Mouse (Mus musculus) liver, embryonic 15.5 days (tissue): ENCODE measurements around the gene Wdr63. TPM values are rescaled to one million over a fixed set of nuclear protein-coding genes. Genes with fewer than 3 reads are reported as not detected.

Experiments
- ATAC-seq: fragments of 200-750 bp; cut with Nextera tagmentation; 2 replicates; pipeline ENCODE4 v1.8.0; 2017; ENCODE audit warnings: moderate number of reproducible peaks, mild to moderate bottlenecking, moderate library complexity; ENCODE audit not compliant: insufficient read depth
- H3K27ac ChIP-seq: fragments of 300-500 bp; sonication (generic); replicated peaks from 2 replicates; pipeline ENCODE4 v1.5.1; 2015; ENCODE audit warnings: mild to moderate bottlenecking, inconsistent platforms
- H3K27me3 ChIP-seq: fragments of 300-500 bp; sonication (generic); 2 replicates; pipeline ENCODE4 v1.6.1; 2015; ENCODE audit warnings: mild to moderate bottlenecking, inconsistent platforms
- H3K36me3 ChIP-seq: fragments of 300-500 bp; sonication (generic); replicated peaks from 2 replicates; pipeline ENCODE4 v1.6.1; 2015; ENCODE audit warnings: moderate library complexity, mild to moderate bottlenecking, inconsistent platforms
- H3K4me1 ChIP-seq: fragments of 300-500 bp; sonication (generic); replicated peaks from 2 replicates; pipeline ENCODE4 v1.6.1; 2015; ENCODE audit warnings: inconsistent platforms
- H3K4me2 ChIP-seq: fragments of 300-500 bp; sonication (generic); 2 replicates; pipeline ENCODE4 v1.6.1; 2015; ENCODE audit warnings: moderate library complexity, mild to moderate bottlenecking, inconsistent platforms
- H3K4me3 ChIP-seq: fragments of 300-500 bp; sonication (generic); replicated peaks from 2 replicates; pipeline ENCODE4 v1.5.1; 2015; ENCODE audit warnings: mild to moderate bottlenecking, inconsistent platforms
- H3K9ac ChIP-seq: fragments of 300-500 bp; sonication (generic); 2 replicates; pipeline ENCODE4 v1.6.1; 2015; ENCODE audit warnings: moderate library complexity, mild to moderate bottlenecking, inconsistent platforms
- H3K9me3 ChIP-seq: fragments of 300-500 bp; sonication (generic); replicated peaks from 2 replicates; pipeline ENCODE4 v1.6.1; 2016; ENCODE audit warnings: inconsistent platforms
- WGBS: fragments of 180-500 bp; shearing (Covaris S2); methylation state at CpG from one replicate; pipeline ENCODE4 v1.1.7; 2015; ENCODE audit warnings: mixed read lengths; ENCODE audit not compliant: insufficient replicate concordance; 5-methylcytosine and 5-hydroxymethylcytosine counted together
- polyA plus RNA-seq: library from polyadenylated mRNA; unstranded; fragments of >200 nt; fragmentation: Nextera tagmentation; extraction: Ambion mirVana; gene quantifications from 2 replicates; pipeline ENCODE4 v1.2.1, GENCODE M21; 2015

Wdr63 gene
- polyA plus RNA-seq, 1 experiment from 2014 or later = not detected

- Histone ChIP-seq H3K4me1 (peaks cover 11% of the 10 kb centered on the region; the same call in 1 of the 2 replicates), H3K9ac (no peak overlapping the region), H3K9me3 (no peaks in the 10 kb centered on the region), H3K36me3 (no peaks in the 10 kb centered on the region), H3K27me3 (no peaks in the 10 kb centered on the region), H3K4me3 (no peak overlapping the region), H3K27ac (no peak overlapping the region), H3K4me2 (no peak overlapping the region)
- WGBS = 11% methylated on average over 5 of the region's 5 CpGs
- ATAC-seq = no peak
These were observed 77.6 kb downstream of the Wdr63 start for GRCm38 (mm10) chr3:146030255-146030836.

- Histone ChIP-seq H3K4me3 (no peak overlapping the region), H3K4me1 (peaks cover 11% of the 10 kb centered on the region; the same call in 1 of the 2 replicates), H3K9me3 (no peaks in the 10 kb centered on the region), H3K27ac (peak overlapping the region; percentile 48; the same call in 1 of the 2 replicates), H3K4me2 (no peak overlapping the region), H3K9ac (no peak overlapping the region), H3K36me3 (no peaks in the 10 kb centered on the region), H3K27me3 (no peaks in the 10 kb centered on the region)
- WGBS = 60% methylated on average over 3 of the region's 3 CpGs
- ATAC-seq = peak; percentile 57
These were observed 78.7 kb downstream of the Wdr63 start for GRCm38 (mm10) chr3:146029234-146029633.

GRCm38 (mm10) chr3:146028406-146028805 is 79.5 kb downstream of the Wdr63 start:
- H3K4me3 ChIP-seq = no peak overlapping the region
- 0 out of 2 replicates have a peak, but pooled peaks have one; percentile 31 for ATAC-seq
- no peaks in the 10 kb centered on the region for H3K27me3 ChIP-seq
- H3K4me1 ChIP-seq = peaks cover 11% of the 10 kb centered on the region; the same call in 1 of the 2 replicates
- no peak overlapping the region for H3K4me2 ChIP-seq
- no peaks in the 10 kb centered on the region for H3K36me3 ChIP-seq
- 68% methylated on average over 2 of the region's 2 CpGs for WGBS
- no peak overlapping the region for H3K9ac ChIP-seq
- H3K27ac ChIP-seq = no peak overlapping the region; the same call in 1 of the 2 replicates
- no peaks in the 10 kb centered on the region for H3K9me3 ChIP-seq

- H3K27ac ChIP-seq = no peak overlapping the region; the same call in 1 of the 2 replicates
- H3K27me3 ChIP-seq = no peaks in the 10 kb centered on the region
- no peak overlapping the region for H3K4me3 ChIP-seq
- H3K4me1 ChIP-seq = peaks cover 11% of the 10 kb centered on the region; the same call in 1 of the 2 replicates
- H3K36me3 ChIP-seq = no peaks in the 10 kb centered on the region
- no peaks in the 10 kb centered on the region for H3K9me3 ChIP-seq
- H3K9ac ChIP-seq = no peak overlapping the region
- peak; percentile 30; the same call in 1 of the 2 replicates for ATAC-seq
- 32% methylated on average over 6 of the region's 6 CpGs for WGBS
- no peak overlapping the region for H3K4me2 ChIP-seq
These were observed 80.8 kb downstream of the Wdr63 start for GRCm38 (mm10) chr3:146027116-146027515.

- Histone ChIP-seq H3K4me3 (no peak overlapping the region), H3K27me3 (no peaks in the 10 kb centered on the region), H3K9ac (no peak overlapping the region), H3K27ac (no peak overlapping the region), H3K9me3 (no peaks in the 10 kb centered on the region), H3K36me3 (no peaks in the 10 kb centered on the region), H3K4me2 (no peak overlapping the region), H3K4me1 (peaks cover 10% of the 10 kb centered on the region; the same call in 1 of the 2 replicates)
- WGBS = 66% methylated on average over 6 of the region's 6 CpGs
- no peak for ATAC-seq
These were observed 82.4 kb downstream of the Wdr63 start for GRCm38 (mm10) chr3:146025499-146025898.

GRCm38 (mm10) chr3:146024746-146025145 is 83.2 kb downstream of the Wdr63 start:
- WGBS = 73% methylated on average over 7 of the region's 7 CpGs
- no peak overlapping the region for H3K4me2 ChIP-seq
- no peaks in the 10 kb centered on the region for H3K9me3 ChIP-seq
- ATAC-seq = no peak
- no peak overlapping the region for H3K9ac ChIP-seq
- no peaks in the 10 kb centered on the region for H3K27me3 ChIP-seq
- 0 out of 2 replicates have a peak, but pooled peaks cover 4% of the 10 kb centered on the region for H3K4me1 ChIP-seq
- 0 out of 2 replicates have a peak, but pooled peaks cover 2% of the 10 kb centered on the region for H3K36me3 ChIP-seq
- no peak overlapping the region for H3K4me3 ChIP-seq
- H3K27ac ChIP-seq = no peak overlapping the region

- no peak overlapping the region for H3K4me2 ChIP-seq
- H3K4me3 ChIP-seq = no peak overlapping the region
- H3K27ac ChIP-seq = no peak overlapping the region
- no peak for ATAC-seq
- no peaks in the 10 kb centered on the region for H3K9me3 ChIP-seq
- H3K27me3 ChIP-seq = no peaks in the 10 kb centered on the region
- 0 out of 2 replicates have a peak, but pooled peaks cover 3% of the 10 kb centered on the region for H3K36me3 ChIP-seq
- no peak overlapping the region for H3K9ac ChIP-seq
- no peaks in the 10 kb centered on the region for H3K4me1 ChIP-seq
- 69% methylated on average over 9 of the region's 9 CpGs for whole genome bisulfite sequencing
These were observed 85.7 kb downstream of the Wdr63 start for GRCm38 (mm10) chr3:146022232-146022631.

GRCm38 (mm10) chr3:146017521-146017920 is 90.4 kb downstream of the Wdr63 start:
- Histone ChIP-seq H3K9ac (no peak overlapping the region), H3K27ac (no peak overlapping the region), H3K9me3 (no peaks in the 10 kb centered on the region), H3K4me3 (no peak overlapping the region), H3K36me3 (peaks cover 8% of the 10 kb centered on the region; the same call in 1 of the 2 replicates), H3K4me1 (no peaks in the 10 kb centered on the region), H3K27me3 (no peaks in the 10 kb centered on the region), H3K4me2 (no peak overlapping the region)
- 71% methylated on average over 9 of the region's 9 CpGs for WGBS
- no peak for ATAC-seq

- no peak for ATAC-seq
- H3K4me1 ChIP-seq = no peaks in the 10 kb centered on the region
- no peak overlapping the region for H3K4me2 ChIP-seq
- H3K27me3 ChIP-seq = no peaks in the 10 kb centered on the region
- WGBS = 81% methylated on average over 13 of the region's 13 CpGs
- H3K9ac ChIP-seq = no peak overlapping the region
- H3K27ac ChIP-seq = no peak overlapping the region
- peaks cover 8% of the 10 kb centered on the region; the same call in 1 of the 2 replicates for H3K36me3 ChIP-seq
- no peak overlapping the region for H3K4me3 ChIP-seq
- H3K9me3 ChIP-seq = no peaks in the 10 kb centered on the region
These were observed 91.0 kb downstream of the Wdr63 start for GRCm38 (mm10) chr3:146016979-146017378.

- no peak overlapping the region for H3K4me2 ChIP-seq
- no peaks in the 10 kb centered on the region for H3K9me3 ChIP-seq
- peaks cover 6% of the 10 kb centered on the region; the same call in 1 of the 2 replicates for H3K36me3 ChIP-seq
- no peak overlapping the region for H3K27ac ChIP-seq
- no peak overlapping the region for H3K4me3 ChIP-seq
- H3K27me3 ChIP-seq = no peaks in the 10 kb centered on the region
- 77% methylated on average over 12 of the region's 12 CpGs for WGBS
- ATAC-seq = no peak
- H3K9ac ChIP-seq = no peak overlapping the region
- H3K4me1 ChIP-seq = no peaks in the 10 kb centered on the region
These were observed 93.6 kb downstream of the Wdr63 start for GRCm38 (mm10) chr3:146014321-146014720.

- no peak overlapping the region for H3K9ac ChIP-seq
- peaks cover 6% of the 10 kb centered on the region; the same call in 1 of the 2 replicates for H3K36me3 ChIP-seq
- 72% methylated on average over 7 of the region's 7 CpGs for WGBS
- ATAC-seq = no peak
- H3K4me2 ChIP-seq = no peak overlapping the region
- no peak overlapping the region for H3K4me3 ChIP-seq
- no peaks in the 10 kb centered on the region for H3K27me3 ChIP-seq
- no peak overlapping the region for H3K27ac ChIP-seq
- no peaks in the 10 kb centered on the region for H3K9me3 ChIP-seq
- H3K4me1 ChIP-seq = no peaks in the 10 kb centered on the region
These were observed 94.4 kb downstream of the Wdr63 start for GRCm38 (mm10) chr3:146013490-146013889.
